Mouse (Mus musculus): Measurements from ENCODE around the gene Hspe1.
"Not testable (repeated sequence)": the region's sequence is repeated elsewhere in the genome, so short reads cannot be mapped to it uniquely, and the experiment has no call there.

Gene Hspe1

DNA sequence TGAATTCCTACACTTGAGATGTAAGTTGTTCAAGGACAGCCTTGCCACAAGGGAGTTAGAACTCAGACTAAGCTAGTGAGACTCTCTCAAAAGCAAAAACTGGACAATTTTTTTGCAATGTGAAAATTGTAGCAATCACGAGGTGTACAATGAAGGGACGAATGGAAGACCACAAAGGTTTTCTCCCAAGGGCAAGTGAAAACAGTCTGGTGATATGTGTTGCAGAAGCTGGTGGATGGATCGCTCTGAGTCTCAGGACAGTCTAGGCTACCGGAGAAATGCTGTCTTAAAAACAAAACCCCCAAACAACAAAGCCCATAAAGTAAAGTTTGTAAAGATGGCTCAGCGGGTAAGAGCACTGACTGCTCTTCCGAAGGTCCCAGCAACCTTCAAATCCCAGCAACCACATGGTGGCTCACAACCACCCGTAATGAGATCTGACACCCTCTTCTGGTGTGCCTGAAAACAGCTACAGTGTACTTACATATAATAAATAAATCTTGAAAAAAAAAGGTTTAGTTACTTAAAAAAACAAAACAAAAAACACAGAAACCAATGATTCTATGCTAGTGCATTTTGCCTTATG, 2.1 kb upstream of the Hspe1 start:
- DNase-seq, result no peak

DNA sequence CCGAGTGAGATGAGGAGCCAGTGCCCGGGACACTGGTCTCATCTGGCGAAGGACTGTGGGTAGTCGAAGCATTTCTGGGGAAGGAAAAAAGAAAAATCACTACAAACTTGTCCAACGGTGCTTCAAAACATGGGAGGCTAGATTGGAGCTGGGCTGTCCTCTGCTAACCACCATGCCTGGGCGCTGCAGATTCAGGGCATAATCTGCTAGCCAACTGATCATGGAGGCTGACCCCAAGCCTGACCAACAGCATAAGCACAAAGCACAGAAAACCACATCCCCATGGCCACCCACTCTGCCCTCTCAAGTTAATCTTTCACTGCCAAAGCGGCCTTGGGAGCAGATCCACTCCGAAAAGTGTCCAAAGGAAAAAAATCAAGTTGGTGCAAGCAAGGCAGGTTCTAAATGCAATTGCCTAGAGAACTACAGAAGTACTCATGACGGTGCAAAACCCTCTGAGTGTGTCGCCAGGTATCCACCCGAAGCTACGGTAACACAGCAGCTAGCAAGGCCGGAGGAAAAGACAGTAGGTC, 998 bp upstream of the Hspe1 start:
- peak; percentile 9 for DNase-seq

DNA sequence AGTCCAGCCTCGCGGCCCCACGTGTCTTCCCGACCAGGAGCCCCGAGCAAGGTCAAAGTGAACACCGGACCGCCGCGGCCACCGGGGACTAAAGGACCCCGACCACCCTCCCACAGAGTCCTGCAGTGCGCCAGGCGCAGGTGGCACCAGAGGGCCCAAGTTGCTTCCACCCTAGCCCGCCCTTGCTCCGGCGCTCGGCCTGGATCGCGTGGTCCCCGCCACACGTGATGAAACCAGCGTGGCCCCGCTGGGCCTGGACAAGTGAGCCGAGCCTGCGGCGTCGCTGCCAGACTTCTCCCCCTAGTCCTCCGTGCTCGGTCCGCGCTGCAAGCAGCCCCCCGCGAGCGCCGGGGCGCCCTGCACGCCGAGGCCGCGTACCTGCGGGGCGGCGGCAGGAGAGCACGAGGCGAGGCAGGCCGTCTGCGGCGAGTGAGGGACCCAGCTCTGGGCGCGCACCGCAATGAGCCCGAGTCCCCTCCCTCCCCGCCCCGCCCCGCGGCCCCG, 479 bp upstream of the Hspe1 start:
- DNase-seq, result no peak

DNA sequence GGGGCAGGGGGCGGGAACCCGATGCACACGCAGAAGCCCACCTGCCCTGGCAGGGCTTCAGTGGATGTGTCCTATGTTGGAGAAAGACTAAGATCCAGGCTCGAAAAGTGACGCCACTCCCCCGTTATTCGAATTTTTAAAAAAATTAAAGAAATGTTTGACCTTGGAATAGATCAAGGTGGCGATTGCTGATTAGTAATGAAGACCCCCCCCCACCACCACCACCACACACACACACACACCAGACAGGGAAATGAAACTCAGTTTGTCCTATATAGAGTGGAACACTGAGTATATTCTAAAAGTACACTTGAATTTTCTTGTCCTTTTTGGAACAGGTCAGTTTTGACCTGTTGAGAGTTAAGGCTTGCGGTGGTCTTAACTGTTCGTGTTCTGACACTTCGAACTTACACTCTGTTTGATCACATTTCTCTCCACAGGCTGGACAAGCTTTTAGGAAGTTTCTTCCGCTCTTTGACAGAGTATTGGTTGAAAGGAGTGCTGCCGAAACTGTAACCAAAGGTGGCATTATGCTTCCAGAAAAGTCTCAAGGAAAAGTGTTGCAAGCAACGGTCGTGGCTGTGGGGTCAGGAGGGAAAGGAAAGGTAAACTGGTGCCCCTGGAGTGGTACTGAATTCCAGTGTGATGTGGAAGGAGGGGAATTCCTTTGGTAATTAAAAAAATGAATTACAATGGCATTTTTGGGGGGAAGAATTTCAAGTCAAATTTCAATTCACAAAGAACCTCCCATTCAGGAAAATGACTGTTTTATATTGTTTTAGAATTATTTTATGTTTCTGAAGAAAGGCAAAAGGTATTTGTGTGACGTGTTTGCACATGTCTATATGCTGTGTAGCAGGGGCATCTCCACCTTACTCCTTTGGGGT, 922 bp downstream of the Hspe1 start:
- no peak for DNase-seq

DNA sequence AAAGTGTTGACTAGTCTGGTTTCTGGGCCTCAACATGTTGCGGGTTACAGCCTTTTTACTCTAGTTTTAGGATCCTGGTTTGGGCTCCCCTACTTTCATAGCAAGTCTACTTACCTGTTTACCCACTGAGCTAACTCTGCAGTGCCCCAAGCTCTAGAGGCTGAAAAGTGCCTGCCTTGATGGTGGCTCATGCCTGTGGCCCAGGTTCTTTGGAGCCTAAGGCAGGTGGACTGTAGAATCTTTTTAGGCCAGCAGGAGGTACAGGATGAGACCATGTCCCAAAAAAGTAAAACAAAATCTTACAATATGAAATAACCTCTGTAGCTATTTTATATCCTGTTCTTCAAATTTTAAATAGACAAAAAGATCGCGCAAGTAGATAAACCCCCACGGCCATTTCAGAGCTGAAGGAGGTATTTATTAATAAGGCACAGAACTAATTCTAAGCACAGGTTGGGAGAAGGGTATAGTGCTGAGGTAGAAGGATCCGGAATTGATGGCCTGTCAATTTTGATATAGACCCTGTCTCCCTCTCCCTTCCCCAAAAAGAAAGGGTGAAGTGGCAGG, 1.6 kb downstream of the Hspe1 start:
- no peak for DNase-seq

DNA sequence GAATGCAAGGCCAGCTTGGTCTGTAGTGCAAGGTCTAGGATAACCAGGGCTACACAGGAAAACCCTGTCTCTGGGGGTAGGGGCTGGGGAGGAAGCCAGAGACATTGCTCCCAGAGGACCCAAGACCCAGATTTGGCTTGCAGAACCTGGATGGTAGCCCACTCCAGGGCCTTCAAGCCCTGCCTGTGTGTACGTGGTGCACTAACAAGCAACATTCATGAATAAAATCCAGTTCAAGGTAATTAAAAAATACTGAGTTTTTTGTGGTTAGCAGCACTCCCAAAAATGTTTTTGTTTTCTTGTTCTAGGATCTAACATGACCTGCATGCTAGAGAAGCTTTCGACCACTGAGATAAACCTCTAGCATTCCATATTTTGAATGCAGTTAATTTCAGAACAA, 4.1 kb downstream of the Hspe1 start:
- DNase-seq, result no peak

DNA sequence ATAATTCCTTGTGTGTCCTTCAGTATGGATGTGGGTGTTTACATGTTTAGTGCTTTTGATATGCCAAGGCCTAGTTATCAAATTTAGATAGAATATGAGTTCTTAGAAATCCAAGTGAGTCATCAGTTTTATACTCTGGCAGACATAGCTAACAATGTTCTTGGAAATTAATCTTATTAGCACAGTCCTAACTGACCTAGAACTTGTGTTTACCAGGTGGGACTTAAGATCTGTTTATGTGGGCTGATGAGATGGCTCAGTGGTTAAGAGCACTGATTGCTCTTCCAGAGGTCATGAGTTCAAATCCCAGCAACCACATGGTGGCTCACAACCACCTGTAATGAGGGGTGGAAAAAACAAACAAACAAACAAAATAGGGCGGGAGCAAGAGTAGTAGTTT, 4.5 kb downstream of the Hspe1 start:
- no peak for DNase-seq

DNA sequence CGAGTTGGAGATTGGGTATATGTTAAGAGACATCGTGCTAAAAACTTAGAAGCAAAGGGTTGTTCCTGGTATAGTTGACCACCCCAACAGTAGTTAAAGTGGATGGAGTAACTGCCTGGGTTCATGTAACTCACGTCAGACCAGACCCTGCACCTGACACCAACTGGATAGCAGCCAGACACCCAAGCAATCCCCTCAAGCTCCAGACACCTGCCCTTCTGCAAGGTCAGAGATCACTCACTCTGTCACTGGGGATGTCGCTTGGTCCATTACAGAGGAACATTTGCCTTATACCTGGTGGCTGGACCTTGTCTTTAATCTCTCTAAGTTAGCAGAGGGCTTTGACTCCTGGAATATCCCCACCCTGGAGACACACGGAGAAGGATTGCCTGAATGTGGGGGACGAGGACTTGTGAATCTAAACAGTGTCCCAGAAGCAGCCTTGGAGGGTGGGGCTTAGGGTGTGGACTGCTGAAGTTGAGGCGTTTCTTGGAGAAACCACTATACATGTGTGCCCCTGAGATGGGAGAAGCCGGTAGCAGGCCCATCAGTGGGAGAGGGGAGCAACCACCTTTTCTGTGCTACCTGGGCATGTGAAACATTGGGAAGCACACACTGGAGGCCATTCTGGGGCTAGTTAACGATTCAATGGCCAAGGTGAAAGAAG, 19.1 kb downstream of the Hspe1 start:
- DNase-seq, result no peak

DNA sequence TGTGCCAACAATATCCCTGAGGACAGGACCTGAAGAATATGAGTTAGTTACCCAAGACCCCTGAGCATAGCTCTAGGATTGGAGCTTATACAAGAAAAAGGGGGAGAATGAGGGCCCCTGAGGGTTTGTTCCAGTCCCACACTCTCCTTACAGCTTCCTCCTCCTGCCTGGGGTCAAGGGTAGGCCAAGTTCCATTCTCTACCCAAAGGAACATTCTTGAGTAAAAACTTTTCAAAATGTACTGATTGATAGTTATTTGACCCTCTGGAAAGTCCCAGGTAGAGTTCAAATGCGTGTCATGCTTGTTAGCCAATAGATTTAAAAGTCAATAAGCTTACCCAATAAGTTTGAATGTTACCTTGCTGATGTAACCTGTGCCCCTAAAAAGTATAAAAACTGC, 19.7 kb downstream of the Hspe1 start:
- no peak for DNase-seq

DNA sequence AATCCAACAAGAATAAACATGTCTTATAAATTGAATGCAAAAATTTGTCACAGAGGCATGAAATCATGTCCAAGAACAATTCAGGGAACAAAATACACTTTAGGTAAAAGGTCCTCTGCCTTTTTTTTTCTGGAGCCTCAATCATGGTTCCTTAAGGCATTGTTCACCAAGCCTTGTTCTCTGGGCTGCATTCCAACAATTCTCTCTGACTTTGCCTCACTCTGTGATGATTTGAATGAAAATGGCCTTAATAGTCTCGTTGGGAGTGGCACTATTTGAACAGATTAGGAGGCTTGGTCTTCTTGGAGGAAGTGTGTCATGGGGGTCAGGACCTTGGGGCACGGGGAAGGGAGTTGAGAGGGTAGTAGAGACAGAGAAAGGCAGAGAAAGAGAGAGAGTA, 20.5 kb downstream of the Hspe1 start:
- no peak for DNase-seq

DNA sequence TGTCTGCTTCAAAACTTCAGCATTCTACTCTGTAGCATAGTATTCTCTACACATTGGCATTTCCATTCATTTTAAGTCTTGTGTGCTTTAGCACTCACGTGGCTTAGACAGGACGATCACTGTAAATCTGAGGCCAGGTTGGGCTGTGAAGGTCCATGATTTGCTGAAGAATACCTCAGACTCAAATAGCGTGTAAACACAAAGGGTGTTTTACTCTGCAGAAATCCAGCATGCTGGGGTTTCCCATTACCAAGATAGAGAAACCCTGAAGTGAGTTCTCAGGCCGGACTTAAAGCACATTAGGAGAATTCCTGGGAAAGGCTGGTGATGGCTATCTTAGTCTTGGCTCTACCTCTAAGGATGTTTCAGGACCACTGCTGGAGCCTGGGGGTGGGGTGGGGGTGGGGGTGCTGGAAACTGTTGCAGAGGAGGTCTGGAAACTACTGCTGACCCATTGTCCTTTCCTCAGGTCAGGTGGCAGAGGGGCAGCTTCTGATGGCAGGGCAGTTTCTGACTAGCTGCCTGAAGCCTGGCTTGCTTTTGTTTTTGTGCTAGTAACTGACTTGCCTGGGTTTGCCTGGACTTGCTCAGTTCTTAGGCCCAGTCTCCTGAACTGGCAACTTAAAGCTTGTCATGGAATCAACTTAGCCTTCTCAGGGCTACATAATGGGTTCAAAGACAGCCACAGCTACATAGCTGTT, 21.3 kb downstream of the Hspe1 start:
- DNase-seq, result no peak

DNA sequence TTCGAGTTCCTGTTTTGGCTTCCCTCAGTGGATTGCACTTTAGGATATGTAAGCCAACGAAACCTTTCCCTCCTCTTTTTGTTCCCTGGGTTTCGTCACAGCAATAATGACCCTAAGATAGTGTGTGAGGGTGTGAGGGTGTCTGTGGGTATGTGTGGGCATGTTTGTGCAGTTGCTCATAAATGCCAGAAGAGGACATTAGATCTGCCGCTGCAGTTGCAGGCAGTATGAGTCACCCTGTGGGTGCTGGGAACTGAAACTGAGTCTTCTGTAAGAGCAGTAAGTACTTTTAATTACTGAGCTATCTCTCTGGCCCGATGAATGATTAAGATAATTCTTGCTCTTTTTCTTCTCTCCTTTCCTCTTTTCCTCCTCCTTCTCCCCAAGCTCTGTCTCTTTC, 35.1 kb downstream of the Hspe1 start:
- no peak for DNase-seq

DNA sequence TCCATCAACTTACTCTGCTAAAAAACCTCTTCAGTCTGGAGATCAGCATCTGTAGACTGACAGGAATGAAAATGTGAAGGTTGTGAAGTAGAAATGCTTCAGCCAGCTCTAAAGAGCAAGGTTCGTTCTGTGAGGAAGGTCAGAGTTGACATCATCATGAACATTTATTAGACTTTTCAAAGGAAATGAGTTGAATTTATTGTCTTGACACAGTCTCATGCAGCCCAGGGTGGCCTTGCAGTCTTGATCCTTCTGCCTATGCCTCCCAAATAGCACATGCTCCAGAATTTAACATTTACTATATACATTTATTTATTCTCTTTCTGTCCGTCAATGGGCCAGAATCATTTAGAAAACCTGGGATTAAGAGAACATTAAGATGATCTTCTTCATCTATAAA, 35.6 kb downstream of the Hspe1 start:
- no peak for DNase-seq

DNA sequence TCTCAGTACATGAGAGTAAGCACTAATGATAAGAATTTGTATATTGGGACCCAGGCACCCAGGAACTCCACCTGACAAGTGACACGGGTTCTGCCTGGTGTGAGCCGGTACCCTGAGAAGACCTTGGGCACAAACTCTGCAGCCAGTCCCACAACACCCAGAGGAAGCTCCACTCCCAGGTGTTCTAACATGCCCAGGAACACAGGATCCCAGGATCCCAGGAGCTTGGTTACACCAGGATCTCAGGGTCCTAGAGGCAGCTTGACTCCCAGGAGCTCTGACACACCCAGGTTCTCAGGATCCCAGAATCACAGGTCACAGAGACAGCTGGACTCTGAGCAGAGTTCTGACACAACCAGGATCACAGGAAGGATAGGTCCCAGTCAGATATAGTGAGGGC, 36.2 kb downstream of the Hspe1 start:
- DNase-seq, result not testable (repeated sequence)

DNA sequence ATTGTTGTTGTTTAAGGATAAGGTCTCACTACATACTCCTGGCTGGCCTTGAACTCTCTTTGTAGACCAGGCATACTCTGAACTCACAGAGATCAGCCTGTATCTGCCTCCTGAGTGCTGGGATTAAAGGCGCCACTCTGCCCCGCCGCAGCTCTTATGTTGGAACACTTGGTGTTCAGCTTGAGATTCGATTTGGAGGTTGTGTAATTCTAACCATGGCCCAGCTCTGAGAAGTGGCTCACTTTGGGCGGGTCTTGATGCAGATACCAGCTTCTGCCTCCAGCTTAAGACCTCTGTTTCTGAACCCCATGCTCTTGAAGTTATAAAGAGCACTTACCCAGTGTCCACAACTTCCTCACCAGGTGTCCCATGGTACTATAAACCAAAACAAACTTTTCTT, 41.8 kb downstream of the Hspe1 start:
- DNase-seq, result no peak

DNA sequence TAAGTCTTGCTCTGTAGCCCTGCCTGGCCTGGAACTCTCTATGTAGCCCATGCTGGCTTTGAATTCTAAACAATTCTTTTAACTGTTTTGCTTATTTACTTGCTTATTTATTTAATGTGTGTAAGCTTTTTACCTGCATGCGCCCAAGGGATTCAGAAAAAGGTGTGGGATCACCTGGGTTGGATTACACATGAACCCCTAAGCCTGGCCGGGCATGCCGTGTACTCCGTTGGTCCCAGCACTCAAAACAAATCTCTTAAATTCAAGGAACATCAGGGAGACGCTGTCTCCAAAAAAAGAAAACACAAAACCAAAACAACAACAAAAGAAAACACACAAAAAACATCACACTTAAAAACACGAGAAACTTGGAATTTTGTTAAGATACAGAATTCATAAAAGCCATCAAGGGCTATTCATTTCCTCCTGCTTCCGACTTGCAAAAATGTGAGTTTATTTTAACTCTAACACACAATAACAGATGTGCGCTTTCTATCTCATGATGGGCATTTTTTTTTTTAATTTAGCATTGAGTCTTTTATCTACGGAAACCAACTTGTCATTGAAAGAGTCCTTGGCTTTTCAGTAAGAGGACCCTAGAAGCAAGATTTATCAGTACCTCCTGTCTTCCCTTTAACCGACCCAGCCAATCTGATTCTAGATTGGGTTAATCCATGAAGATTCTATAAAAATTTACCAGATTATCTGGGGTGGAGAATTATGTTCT, 42.4 kb downstream of the Hspe1 start:
- no peak for DNase-seq

DNA sequence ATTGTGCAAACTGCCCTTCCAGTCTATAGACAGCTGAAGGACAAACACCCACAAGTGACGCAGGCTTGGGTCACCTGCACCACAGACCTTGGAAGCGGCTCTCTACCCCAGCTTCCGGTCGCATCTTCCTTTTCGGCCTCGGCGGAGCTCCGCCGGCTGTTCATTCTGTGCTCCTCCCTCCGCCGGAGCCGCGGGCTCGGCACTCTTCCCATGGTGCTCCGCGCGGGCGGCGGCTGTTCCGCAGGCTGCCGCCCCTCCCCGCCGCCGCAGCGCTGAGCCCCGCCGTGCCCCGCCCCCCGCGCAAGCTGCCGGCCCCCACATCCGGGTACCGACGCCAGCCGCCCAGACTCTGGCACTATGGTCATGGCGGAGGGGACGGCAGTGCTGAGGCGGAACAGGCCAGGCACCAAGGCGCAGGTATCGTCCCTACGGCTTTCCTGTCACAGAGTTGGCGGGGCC, 43.0 kb downstream of the Hspe1 start, which contains the start of gene Mob4:
Gene Mob4, plus strand, starts transcription at position 289 of the 459 bp plus-strand sequence.
- peak; percentile 90 for DNase-seq

DNA sequence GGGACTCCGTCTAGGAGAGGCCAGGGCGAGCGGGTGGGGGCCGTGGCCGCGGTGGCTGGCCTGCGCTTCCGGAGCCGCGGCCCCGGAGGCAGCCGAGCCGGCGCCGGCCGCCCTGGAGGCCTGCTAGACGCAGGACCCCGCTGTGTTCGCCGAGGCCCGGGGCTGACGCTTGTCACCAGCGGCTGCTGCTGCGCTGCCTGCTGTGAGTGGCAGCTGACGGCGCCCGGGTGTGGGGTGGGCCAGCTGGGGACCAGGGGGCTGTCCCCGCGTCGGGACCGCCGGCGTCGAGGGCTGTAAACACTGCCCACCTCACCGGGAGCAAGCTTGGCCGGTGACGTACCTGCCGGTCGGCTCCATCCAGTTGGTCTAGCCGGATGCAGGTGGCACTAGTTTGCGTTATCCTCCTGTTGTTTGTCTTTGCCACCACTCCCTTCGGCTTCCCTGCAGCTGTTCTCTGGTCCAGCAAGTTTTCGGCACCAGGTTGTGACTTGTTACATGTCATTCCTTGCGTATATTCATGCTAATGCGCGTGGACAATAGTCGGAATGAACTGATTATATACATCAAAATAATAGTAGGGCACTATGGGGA, 43.6 kb downstream of the Hspe1 start:
- DNase-seq, result no peak

DNA sequence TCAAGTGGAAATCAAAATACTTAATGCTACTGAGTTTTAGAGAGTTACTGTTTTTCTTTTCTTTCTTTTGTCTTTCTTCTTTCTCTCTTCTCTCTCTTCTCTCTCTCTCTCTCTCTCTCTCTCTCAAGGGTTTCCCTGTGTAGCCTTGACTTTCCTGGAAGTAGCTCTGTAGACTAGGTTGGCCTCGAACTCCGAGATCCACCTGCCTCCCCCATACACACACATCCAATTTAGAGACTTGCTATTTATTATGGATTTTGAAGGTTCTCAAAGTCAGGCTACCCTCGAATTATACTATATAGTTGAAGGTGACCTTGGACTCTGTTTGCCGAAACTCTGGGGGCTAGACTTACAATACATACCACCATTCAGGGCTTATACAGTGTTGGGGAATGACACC, 44.4 kb downstream of the Hspe1 start:
- DNase-seq, result no peak

DNA sequence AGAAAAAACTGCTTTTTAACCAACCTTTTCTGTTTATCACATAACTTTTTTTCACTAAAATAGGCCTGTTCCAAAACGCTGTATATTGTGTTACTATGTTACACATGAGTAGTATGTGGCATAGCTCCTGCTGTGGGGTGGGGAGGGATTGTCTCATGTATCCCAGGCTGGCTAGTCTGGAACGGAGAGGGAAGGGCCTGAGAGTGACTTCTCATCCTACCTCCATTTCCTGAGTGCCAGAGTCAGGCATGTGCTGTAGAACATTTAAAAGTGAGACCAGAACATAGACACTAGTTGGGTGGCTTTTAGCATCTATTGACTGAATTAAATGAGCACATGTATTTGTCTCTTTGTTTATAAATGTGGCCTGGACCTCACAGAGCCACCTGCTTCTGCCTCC, 45.2 kb downstream of the Hspe1 start:
- DNase-seq, result no peak

DNA sequence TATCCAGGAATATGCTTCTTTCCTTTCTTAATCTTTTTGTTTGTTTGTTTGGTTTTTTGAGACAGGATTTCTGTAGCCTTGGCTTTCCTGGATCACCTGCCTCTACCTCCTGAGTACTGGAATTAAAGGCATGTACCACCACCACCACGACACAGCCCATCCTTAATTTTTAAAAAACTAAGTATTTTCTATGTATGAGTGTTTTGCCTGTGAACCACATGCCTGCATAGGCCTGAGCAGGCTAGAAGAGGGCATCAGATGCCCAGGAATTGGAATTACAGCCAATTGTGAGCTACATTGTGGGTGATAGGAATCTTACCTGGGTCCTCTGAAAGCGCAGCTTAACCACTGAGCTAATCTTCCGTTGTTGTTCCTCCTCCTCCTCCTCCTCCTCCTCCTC, 46.4 kb downstream of the Hspe1 start:
- DNase-seq, result no peak
